Mouse (Mus musculus): ENCODE measurements around the gene Gm7247.

- TF ChIP-seq EP300 (IDR thresholded peaks at IDR 0.05; ENCODE audit: low read depth in 1 of 2, low read length in 2 of 2) (no peak), POLR2AphosphoS5 (IDR thresholded peaks at IDR 0.05; ENCODE audit: borderline replicate concordance, low read depth, low read length) (no peak), TCF12 (IDR thresholded peaks at IDR 0.05; ENCODE audit: low read depth, low read length) (no peak), RCOR1 (IDR thresholded peaks at IDR 0.05; ENCODE audit: low read depth, low read length) (no peak), USF1 (IDR thresholded peaks at IDR 0.05; ENCODE audit: low read depth, low read length) (no peak), MYC (IDR thresholded peaks at IDR 0.05; ENCODE audit: low read depth, low read length) (no peak), CTCF (IDR thresholded peaks at IDR 0.05 in 2 of 3, conservative IDR thresholded peaks at IDR 0.05 in 1 of 3; ENCODE audit: control insufficient read depth in 1 of 3, insufficient read depth in 1 of 3, low read depth in 2 of 3, low read length in 3 of 3, poor library complexity in 1 of 3, severe bottlenecking in 1 of 3) (no peak)
Measured at GRCm38 (mm10) chr14:51438955-51439354, 77.4 kb downstream of the Gm7247 start.

Measured in MEL (cell line).